Mouse (Mus musculus) urinary bladder, postnatal 10 days (tissue): ENCODE measurements around the gene Map2k6.

Experiments used
- DNase-seq: peaks from one replicate; pipeline ENCODE4 v3.0.0; 2022; ENCODE audit warnings: low spot score

Map2k6 gene

GRCm38 (mm10) chr11:110485081-110485480 lies 86.2 kb downstream of the Map2k6 start:
- no peak for DNase-seq

GRCm38 (mm10) chr11:110487796-110488195 lies 88.9 kb downstream of the Map2k6 start:
- no peak for DNase-seq

- no peak for DNase-seq
These were observed 89.4 kb downstream of the Map2k6 start for GRCm38 (mm10) chr11:110488301-110488700.

- no peak for DNase-seq
These were observed 96.6 kb downstream of the Map2k6 start for GRCm38 (mm10) chr11:110495323-110496060.

- DNase-seq: no peak
These were observed 97.1 kb downstream of the Map2k6 start for GRCm38 (mm10) chr11:110496061-110496446.

GRCm38 (mm10) chr11:110497743-110498142 lies 98.8 kb downstream of the Map2k6 start:
- no peak for DNase-seq

GRCm38 (mm10) chr11:110498651-110499213 lies 99.8 kb downstream of the Map2k6 start:
- no peak for DNase-seq

GRCm38 (mm10) chr11:110502937-110503670 lies 104.2 kb downstream of the Map2k6 start:
- no peak for DNase-seq

GRCm38 (mm10) chr11:110511466-110511865 lies 112.5 kb downstream of the Map2k6 start:
- DNase-seq: no peak

- no peak for DNase-seq
These were observed 119.7 kb downstream of the Map2k6 start for GRCm38 (mm10) chr11:110518648-110519047.

- DNase-seq: no peak
These were observed 124.0 kb downstream of the Map2k6 start for GRCm38 (mm10) chr11:110522906-110523305.

GRCm38 (mm10) chr11:110526156-110526555 lies 127.2 kb downstream of the Map2k6 start:
- no peak for DNase-seq

GRCm38 (mm10) chr11:110531087-110531486 lies 132.2 kb downstream of the Map2k6 start:
- DNase-seq: no peak

- no peak for DNase-seq
These were observed 135.9 kb downstream of the Map2k6 start for GRCm38 (mm10) chr11:110534856-110535255.

GRCm38 (mm10) chr11:110536533-110536932 lies 137.6 kb downstream of the Map2k6 start:
- DNase-seq: no peak

- DNase-seq: peak; percentile 9
These were observed 138.7 kb downstream of the Map2k6 start for GRCm38 (mm10) chr11:110537602-110538001.

- no peak for DNase-seq
These were observed 139.3 kb downstream of the Map2k6 start for GRCm38 (mm10) chr11:110538206-110538605.

GRCm38 (mm10) chr11:110541933-110542332 lies 143.0 kb downstream of the Map2k6 start:
- no peak for DNase-seq

GRCm38 (mm10) chr11:110544419-110545210 lies 145.7 kb downstream of the Map2k6 start:
- no peak for DNase-seq

GRCm38 (mm10) chr11:110545416-110545815 lies 146.5 kb downstream of the Map2k6 start:
- no peak for DNase-seq

GRCm38 (mm10) chr11:110551471-110551967 lies 152.6 kb downstream of the Map2k6 start:
- no peak for DNase-seq
